Mouse (Mus musculus) stomach, postnatal 0 days (tissue): ENCODE data around the gene Slc24a3.

Experiments
- CTCF ChIP-seq: IDR thresholded peaks from 2 replicates; pipeline ENCODE4 v1.5.1; 2016; ENCODE audit warnings: antibody characterized with exemption, low read depth, mild to moderate bottlenecking, moderate library complexity
- EP300 ChIP-seq: optimal IDR thresholded peaks from 2 replicates; pipeline ENCODE3; 2016; ENCODE audit warnings: antibody characterized with exemption

DNA sequence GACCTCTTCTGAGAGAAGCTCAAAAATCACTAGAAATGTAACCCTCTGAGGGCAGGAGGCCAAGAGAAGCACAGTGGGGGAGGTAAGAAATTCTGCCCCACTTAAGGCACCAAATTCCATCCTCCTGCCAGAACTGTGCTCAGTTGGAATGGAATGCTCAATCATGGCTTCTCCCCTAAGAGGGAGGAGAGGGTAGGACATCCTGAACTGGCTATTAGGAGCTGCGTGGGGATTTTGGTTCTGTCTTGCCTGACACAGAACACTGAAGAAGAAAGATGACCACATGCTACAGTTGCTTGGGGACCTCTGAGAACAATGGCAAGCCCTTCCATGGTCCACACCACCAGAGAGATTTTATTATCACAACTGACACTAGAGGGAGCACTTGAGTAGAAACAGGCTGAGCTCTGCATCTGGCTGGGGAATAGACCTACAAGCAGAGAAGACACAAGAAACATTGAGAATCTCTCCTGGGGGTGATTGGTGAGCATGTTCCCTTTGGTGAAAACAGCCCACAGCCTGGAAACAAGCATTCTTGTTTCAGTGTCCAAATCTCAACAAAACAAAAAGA is 389.9 kb downstream of the Slc24a3 start:
- TF ChIP-seq EP300: no peak
- peak; percentile 77 for TF ChIP-seq CTCF
